Mouse (Mus musculus): ENCODE measurements at regions not wholly inside any gene's neighbourhood (a gene's known extent, or its start where the extent isn't known, plus 50 kb on each side); places are given as distances from the start of the nearest gene placed in this dataset.
A peak's percentile ranks its signal among the peaks of the same experiment; 100 is the strongest.

DNA sequence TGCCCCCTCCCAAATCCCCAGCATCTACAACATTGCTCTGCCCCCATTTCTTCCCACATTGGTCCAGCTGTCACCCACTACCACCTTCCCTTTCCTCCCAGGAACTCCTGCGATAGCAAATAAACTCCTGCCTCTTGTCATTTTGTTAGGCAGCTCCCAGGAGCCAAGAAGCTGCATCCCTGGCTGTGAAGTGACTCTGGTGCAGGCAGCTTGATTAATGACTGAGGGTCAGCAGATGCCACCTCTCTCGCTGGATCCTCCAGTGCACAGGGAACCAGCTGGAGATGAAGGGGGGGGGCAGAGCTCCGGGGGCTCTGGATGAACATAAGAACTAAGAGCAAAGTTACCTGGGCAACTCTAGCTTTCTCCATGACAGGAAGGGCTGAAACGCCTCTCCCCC is 235.2 kb downstream of the Gm45692 start:
- DNase-seq (ENCODE audit: low spot score in 2 of 2): no peak

DNA sequence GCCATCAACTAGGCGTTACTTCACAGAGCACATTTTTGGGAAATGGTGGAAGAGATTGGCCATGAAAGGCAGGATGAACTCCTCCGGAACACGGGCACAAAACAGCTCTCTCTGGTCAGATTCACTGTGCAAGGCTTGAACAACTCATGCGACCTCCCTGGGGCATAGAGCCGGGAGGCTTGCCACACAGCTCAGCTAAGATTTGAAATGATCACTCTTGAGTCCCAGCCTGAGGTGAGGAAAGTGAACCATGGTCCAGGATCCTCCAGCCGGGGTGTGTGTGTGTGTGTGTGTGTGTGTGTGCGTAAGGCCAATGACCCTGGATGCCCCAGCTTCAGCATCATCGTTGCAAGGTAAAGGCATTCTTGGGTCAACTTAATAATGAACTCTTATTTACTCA is 237.5 kb downstream of the Gm45692 start:
- no peak for DNase-seq (ENCODE audit: low spot score in 2 of 2)

DNA sequence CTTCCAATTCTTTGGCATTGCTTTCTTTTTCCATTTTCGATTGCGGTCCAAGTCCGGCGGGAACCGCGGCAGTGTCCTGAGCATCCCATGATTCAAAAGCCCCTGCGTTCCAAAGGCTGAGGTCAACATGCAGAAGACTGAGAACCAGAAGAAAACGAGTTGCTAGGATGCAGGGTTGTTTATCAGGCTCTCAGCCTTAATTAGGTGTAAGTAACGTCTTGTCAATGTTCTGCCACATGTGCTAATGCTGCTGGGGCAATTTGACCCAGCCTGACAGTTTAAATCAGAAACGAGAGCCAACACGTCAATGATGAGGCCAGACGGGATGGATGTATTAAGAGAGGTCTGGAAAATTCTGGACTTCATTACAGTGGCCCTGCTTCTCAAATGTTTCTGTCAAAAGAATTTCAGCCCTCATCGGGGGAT is 239.4 kb downstream of the Gm45692 start:
- DNase-seq (ENCODE audit: low spot score in 2 of 2): no peak

DNA sequence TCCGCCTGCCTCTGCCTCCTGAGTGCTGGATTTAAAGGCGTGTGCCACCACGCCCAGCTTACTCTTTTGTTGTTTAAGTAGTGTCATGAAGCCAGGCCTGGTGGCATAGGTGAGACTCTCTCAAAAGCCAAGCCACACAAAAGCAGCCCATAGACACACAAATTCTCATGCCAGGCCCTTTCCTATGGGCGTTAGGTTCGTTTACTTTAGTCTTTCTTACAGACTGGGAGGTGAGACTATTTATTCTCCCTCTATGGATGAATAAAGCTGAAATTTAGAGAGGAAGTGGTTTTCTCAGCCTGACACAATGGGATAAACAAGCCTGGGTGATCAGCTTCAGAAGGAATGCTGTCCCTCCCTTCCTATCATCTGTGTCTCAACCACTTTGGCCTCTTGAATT is 243.0 kb downstream of the Gm45692 start:
- DNase-seq (ENCODE audit: low spot score in 2 of 2): no peak

DNA sequence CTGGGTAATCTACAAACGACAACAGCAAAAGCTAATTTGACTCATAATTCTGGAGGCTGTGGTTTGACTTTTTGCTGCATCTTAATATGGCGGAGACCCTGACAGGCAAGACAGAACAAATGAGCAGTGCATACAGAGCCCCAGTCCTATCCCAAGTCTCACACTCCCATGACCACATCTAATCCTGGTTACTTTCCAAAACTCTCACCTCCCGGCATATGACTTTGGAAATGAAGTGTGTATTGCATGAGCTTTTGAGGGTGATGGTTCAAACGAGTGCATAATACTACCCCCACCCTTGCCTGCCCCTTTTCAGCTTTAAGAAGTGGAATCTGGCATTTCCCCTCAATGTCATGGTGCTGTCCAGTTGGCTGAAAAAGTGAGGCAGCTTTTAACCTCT is 244.3 kb downstream of the Gm45692 start:
- no peak for DNase-seq (ENCODE audit: low spot score in 2 of 2)

DNA sequence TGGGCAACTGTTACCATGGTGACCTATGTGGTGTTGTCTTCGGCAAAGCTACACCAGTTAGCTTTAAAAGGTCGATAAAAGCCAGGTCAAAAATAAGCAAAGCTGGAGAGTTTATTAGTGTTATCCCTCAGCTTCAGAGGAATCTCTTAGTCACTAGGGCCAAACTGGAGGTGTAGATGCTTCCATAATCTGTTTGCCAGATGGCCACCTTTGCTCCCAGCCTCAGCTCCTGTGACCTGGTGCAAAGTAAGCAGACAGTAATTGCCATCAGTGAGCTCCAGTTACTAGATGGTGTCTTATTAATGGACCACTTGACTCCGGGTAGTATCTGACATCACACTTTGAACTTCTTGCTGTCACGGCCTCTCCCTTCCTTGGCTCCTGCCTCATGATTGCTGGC is 245.3 kb downstream of the Gm45692 start:
- DNase-seq (ENCODE audit: low spot score in 2 of 2): no peak

DNA sequence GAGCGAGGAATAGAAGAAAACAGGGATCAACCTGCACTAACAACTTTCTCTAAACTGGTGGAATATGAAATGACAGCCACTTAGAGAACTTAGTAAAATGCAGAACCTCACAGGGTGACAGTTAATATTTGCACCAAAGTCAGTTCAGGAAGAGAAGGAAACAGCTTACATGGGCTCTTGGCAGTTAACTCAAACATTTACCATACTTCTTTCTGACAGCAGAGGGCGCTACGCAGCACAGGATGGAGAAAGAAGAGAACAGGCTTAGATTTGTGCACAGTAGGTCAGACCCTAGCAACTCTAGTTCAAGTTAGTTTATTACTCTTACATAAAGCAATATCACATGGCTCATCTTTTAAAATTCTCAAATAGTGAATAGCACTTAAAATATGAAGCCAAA is 261.3 kb downstream of the Gm45692 start:
- DNase-seq (ENCODE audit: low spot score in 2 of 2): peak; percentile 51 to 72

DNA sequence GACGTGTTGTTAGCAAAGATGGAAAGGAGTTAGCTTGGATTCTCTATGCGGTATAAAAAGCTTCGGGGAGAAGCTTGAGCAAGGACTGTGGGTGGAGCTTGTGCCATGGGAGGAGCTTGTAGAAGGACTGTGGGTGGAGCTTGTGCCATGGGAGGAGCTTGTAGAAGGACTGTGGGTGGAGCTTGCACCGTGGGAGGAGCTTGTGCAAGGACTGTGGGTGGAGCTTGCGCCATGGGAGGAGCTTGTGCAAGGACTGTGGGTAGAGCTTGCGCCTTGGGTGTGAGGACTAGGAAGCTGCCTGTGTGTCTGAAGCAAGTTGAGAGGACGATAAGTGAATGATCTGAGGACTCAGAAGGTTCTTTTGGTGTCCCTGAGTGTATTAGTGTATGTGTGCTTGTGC is 263.1 kb downstream of the Gm45692 start:
- DNase-seq (ENCODE audit: low spot score in 2 of 2): no peak

DNA sequence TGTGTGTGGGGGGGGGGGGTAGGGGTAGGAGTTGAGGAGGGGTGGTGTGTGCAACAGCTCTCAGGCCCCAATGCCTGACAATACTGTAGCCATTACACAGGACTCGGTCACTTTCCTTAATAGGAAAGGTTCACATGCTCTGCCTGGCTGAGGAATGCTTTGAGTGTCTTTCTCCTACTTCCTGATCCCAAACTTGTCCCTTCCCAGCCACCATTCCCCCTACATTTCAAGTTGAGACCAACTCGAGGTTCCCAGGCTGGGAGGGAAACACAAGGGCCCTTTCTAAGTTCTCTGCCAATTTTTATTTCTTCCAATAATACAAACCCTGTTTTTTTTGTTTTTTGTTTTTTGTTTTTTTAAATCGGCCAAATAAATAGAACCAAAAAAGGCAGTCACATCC is 264.6 kb downstream of the Gm45692 start:
- DNase-seq (ENCODE audit: low spot score in 2 of 2): no peak

DNA sequence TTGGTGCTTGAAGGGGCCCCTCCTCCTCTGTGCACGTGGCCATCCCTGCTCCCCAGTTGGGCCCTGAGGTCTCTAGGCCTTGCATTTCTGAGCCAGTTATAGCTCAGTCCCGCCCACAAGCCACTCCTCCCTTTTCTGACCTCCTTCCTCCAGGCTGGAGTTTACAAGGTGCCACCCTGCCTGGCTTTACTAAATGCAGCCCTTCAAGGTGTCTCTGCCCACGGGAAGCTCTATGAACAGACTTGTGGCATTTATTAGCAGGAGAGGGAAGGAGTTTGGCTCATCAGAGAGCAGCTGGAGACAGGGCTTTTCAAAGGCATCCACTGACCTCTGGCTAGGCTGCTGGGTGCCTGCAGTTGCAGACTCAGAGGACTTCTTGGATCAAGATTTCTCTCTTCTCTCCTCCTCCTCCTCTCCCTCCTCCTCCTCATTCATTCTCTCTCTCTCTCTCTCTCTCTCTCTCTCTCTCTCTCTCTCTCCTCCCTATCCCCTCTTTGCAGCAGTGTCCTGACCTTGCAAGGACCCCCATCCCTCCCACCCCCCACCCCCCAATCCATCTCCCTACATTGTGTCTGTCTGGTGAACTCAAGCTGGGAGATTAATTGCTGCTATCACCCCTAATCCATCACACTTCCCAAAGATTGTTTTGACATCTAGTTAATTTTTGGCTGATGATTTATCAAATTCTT is 265.1 kb downstream of the Gm45692 start:
- DNase-seq (ENCODE audit: low spot score in 2 of 2): no peak

DNA sequence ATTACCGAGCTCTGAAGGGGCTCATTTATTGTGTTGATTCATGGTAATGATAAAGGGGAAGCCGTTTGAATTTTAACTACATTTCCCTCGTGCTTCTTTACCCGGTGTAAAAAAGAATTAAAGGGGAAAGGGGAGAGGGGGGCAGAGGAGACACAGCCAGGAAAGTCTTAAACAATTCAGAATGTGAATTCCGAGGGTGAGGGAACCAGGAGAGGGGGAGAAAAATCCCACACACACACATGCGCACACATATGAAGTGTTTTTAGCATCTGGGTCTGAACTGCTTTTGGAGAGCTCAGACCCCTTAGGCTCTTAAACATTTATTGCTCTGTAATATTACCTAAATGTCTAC is 265.6 kb downstream of the Gm45692 start:
- no peak for DNase-seq (ENCODE audit: low spot score in 2 of 2)

DNA sequence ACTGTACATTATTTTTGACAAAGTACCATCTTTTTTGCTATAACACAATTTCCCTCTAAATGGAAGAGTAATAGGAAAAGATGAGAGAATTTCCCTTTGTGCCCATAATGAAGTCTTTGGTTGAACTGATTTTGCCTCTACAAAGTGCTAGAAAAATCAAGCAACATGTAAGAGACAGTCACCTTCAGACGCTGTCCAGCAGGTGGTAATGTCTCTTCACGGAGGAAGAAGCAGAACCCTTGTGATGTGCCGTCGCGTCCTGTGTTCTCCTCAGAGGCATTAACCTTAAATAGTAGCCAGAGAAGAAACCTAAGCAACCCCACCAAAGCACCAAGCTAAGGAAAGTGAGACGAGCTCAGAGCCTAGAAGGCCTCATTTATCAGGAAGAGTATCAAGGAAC is 275.7 kb downstream of the Gm45692 start:
- DNase-seq (ENCODE audit: low spot score in 2 of 2): no peak

DNA sequence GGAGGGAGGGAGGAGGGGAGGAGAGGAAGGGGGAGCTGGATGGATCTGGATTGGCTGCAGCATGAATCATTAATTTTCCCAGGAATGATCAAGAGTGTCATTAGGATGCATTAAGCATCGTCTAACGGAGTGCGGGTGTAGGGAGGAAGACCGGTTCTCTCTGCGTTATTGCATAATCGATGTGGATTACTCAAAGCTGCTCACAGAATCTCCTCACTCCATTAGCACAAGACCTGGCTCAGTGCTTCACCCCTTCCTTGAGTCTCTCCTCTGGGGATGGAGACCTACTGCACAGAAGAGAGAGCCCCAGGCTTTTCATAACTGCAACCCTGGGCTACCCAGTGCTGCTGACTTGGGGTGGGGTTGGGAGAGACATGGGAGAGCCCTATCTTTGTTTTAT is 300.7 kb downstream of the Gm45692 start:
- DNase-seq (ENCODE audit: low spot score in 2 of 2): no peak

DNA sequence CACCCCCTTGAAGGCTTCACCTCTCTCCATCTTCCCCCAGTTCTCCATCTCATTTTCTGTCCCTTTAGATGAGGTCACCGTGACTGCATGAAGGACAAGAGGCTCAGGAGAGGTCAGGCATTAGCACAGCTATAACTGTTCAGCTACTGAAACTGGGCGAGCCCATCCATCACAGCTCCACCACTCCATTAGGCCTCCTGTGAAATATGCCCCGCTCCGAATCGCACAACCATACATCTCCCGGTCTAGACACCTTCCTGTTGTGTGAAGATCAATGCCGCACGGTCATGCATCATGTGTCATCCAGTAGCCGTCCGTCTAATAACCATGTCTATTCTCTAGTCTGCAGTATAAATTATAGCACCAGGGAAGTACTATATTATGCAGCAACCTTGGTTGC is 301.2 kb downstream of the Gm45692 start:
- DNase-seq (ENCODE audit: low spot score in 2 of 2): no peak

DNA sequence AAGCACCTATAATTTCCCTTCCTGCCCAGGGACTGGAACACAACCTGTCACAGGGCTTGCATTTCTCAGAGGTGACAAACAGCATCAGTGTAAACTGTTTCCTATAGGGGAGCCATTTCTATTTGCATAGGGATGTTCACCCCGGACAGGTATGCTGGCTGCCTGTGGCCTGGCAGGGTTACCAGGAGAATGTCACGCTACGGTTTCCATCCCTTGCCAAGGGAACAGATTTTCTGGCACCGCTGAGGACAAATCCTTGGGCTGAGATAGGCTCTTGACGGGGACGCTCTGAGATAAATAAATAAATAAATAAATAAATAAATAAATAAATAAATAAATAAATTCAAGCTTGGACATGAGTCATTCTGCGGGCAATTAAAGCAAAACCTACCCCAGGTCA is 308.0 kb downstream of the Gm45692 start:
- DNase-seq (ENCODE audit: low spot score in 2 of 2): no peak

DNA sequence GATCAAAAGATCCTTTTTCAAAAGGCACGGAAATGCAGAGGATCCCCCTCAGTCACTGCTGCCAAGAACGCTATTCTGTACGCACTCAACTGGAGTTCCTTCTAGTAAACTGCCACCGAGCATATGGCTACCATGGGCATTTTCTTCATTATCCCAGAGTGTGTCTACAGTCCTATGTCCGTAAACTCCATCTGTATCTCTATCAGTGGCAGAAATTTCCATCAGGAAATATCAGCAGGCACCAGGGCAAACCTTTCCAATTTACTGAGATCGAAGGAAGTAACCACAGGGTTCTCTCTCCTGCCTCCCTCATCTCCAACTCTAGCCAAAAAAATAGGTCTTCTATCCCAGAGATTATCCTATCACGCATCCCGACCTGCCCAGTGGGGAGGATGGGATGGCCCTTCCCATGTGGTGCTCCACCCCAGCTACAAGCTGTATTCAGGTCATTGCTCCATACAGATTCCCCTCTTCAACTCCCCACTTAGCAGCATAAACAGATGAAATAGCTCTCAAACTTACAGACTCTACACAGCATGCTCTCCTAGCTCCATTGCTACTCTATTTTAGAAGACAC is 310.5 kb downstream of the Gm45692 start:
- no peak for DNase-seq (ENCODE audit: low spot score in 2 of 2)

DNA sequence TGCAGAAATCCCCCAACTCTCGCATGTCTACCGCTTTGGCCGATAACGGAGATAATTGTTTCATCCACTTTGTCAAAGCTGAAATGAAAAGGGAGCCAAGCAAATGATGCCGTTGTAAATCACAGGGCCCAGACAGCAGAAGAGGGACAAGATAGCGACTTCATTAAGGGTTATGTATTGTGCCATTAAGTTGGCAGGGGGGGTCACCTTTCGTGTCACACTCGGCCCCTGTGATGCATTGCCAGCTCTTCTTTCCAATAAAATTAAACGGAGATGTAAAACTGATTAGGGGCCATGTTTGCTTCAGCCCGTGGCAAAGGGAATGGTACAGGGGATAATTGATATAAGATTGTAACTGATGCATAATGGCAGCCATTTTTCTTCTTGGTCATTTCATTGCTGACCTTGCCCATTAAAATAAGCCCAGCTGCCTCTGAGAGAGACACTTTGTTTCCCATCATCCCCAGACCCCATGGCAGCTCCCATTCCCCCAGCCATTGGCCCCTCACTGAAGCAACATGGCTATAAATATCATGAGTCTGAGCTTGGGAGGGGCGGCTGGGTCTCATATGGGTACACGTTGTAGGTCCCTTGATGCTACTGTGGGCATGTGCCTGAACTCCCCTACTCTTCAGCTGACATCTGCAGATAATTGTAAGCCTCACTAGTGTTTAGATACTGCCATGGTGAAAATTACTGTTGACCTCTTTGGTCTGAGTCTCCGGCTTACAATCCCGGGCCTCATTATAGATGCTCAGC is 313.0 kb downstream of the Gm45692 start:
- no peak for DNase-seq (ENCODE audit: low spot score in 2 of 2)

DNA sequence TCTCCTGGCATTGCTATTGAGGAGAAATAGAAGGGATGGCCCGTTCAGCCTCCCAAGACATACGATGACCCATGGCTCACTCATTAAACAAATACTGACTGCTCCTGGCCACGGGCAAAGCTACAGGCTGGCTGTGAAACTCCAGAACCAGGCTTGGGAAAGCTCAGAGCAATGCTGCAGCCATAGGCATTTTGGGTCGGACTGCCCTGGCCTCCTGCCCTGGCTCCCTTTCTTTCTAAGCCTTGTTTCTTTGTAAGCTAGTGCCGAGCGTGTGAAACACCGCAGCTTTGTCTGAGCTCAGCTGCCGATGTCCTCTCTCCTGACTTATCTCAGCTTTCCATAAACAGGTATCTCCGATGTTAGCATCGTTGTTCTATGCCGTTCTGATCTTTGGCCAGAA is 316.9 kb downstream of the Gm45692 start:
- DNase-seq (ENCODE audit: low spot score in 2 of 2): no peak

DNA sequence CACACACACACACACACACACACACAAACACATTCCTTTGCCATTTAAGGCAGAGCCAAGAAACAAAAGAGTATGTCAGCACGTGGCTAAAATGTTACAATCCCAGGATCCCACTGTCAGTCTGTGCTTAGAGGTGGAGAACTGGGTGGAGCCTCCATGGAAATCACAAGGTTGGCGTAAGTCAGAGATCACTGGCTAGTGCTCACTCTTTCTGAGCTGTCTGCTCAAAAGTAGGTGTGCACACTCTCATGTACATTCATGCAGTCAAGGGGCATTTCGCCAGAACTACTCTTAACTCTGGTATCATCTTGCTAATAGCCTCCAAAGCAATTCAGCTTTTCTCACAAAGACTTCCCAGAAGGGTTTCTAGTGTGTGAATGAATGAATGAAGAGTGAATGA is 318.2 kb downstream of the Gm45692 start:
- DNase-seq (ENCODE audit: low spot score in 2 of 2): no peak

DNA sequence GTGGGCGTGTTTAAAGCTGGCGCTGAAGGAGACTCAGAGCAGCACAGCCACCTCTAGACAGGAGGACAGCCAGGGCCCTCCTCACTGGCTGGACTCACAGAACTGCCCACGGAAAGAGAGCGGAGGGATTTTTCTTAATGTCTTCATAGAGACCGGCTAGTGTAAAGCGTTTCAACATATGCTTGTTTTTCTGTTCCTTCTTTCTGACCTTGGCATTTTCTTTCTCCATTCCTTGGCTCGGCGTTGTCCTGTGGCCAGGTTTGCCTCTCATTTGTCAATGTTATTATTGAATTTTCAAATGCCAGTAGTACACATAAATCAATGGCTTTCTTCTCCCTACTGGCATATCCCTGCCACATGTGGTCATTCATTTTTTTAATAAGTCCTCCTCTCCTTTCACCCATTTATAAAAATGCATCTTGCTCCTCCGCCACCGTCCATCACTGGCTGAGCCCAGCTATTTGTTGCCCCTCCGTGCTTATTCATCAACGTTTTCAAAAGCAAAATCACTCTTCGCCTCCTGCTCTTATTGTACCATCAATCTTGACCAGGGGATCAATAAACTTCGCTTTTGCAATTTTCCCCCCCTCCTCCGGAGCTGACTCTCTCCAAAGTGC is 319.0 kb downstream of the Gm45692 start:
- DNase-seq (ENCODE audit: low spot score in 2 of 2): no peak

DNA sequence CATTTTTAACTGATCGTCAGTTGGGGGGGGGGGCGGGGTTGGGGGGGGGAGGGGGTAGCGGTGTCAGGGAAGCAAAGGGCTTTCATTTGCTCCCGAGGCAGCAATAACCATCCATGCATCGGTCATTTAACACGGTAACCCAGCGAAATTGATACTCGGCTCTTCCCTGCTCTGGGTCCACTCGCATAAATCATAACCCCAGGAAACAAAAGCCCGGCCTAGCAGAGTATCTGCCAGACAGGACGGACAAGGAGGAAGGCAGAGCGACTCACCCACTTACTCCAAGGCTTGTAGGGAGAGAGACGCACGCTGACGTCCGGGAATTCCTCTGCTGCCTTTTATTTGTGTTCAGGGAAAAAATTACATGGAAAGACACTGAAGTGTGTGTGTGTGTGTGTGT is 319.5 kb downstream of the Gm45692 start:
- no peak for DNase-seq (ENCODE audit: low spot score in 2 of 2)

DNA sequence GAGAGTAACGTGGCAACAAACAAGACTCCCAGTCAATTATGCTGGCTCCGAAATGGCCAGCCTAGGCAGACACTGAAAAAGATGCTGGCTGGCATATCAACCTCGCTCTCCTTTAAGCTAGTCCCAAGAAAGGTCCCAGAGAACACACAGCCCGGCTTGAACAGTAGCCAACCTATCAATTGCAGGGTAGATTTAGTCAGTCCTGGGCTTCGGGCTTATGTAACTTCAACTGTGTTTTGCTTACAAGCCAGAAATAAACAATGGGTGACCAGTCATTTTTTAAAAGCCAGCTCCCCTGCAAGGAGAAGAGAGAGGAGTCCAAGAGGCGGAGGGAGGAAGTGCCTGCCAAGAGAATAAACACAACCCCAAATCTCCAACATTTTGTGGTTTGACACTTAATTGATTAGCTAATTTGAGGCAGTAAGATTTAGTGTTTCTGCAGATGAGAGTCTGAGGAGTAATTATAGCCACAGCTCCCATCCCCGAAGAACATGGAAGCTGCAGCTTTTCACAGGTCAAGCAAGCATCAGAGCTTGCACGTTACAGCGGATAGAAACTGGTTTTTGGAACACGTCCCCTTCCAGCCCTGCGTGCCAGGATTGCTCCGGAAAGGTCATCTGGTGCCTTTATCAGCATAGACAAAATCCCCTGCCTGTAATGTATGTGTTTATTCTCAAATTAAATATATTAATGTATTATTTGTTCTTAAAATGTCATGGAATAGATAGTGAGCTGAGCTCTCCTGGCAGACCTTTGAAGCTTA is 322.1 kb downstream of the Gm45692 start:
- peak in 1 of 2 experiments; percentile 20 for DNase-seq (ENCODE audit: low spot score in 2 of 2)
